Comparison of ENCODE assay signal across 8 mouse cellular contexts in genomic region chr8:104630981-104631663, GRCm38 (mm10). TPM values are rescaled to one million over a fixed set of nuclear protein-coding genes. Genes with fewer than 3 reads are reported as not detected.
A peak's percentile ranks its signal among the peaks of the same experiment; 100 is the strongest.
DNase-seq lines count a peak whose midpoint lies in the region; ATAC-seq and TF ChIP-seq lines count a peak whose summit lies in the region.

Gene Rrad (minus strand): TSS chr8:104631327.

- peaks cover 49% of the 10 kb centered on the region for H3K27me3 ChIP-seq in E14TG2a.4 (ENCODE audit: insufficient read depth, low read length)
- peaks cover 19% of the 10 kb centered on the region; the same call in 1 of the 2 replicates for H3K27me3 ChIP-seq in intestine, embryonic 14.5 days (replicated peaks; ENCODE audit: control insufficient read depth, insufficient read depth, low read length)
- H3K27me3 ChIP-seq in lung, embryonic 14.5 days (ENCODE audit: insufficient read depth, low read length) = peaks cover 12% of the 10 kb centered on the region; the same call in 1 of the 2 replicates
- H3K27me3 ChIP-seq in neural tube, embryonic 15.5 days (replicated peaks) = peaks cover 31% of the 10 kb centered on the region

- DNase-seq in adrenal gland, postnatal 36 days = peak; percentile 66 to 82
- peak in 1 of 2 experiments; percentile 26 for DNase-seq in gastrocnemius, postnatal 4 days (ENCODE audit: low spot score in 2 of 2)
- peak; percentile 78 for DNase-seq in intestine, embryonic 14.5 days (ENCODE audit: low spot score)
- peak; percentile 70 for DNase-seq in lung, embryonic 14.5 days
- DNase-seq in urinary bladder, postnatal 25 days (ENCODE audit: low spot score) = peak; percentile 22
- DNase-seq in layer of hippocampus, postnatal 25 days (ENCODE audit: extremely low spot score in 1 of 2, low spot score in 1 of 2) = no peak

- WGBS in intestine, embryonic 14.5 days = under 1% methylated on average over 28 of the region's 28 CpGs
- 1% methylated on average over 26 of the region's 28 CpGs for WGBS in lung, embryonic 14.5 days
- WGBS in neural tube, embryonic 15.5 days = under 1% methylated on average over 27 of the region's 28 CpGs

- peak within 1 kb of the TSS; percentile 61 for H3K4me2 ChIP-seq in intestine, embryonic 14.5 days (ENCODE audit: low read length)
- peak within 1 kb of the TSS; percentile 68 for H3K4me2 ChIP-seq in lung, embryonic 14.5 days
- peak within 1 kb of the TSS; percentile 66 for H3K4me2 ChIP-seq in neural tube, embryonic 15.5 days

- H3K4me3 ChIP-seq in E14TG2a.4 (replicated peaks; ENCODE audit: low read length) = peak within 1 kb of the TSS; percentile 73
- H3K4me3 ChIP-seq in intestine, embryonic 14.5 days (ENCODE audit: low read depth, low read length) = peak within 1 kb of the TSS; percentile 23
- peak within 1 kb of the TSS; percentile 39 for H3K4me3 ChIP-seq in lung, embryonic 14.5 days (ENCODE audit: low read depth, low read length)
- peak within 1 kb of the TSS; percentile 37 for H3K4me3 ChIP-seq in neural tube, embryonic 15.5 days (replicated peaks)

- ATAC-seq in intestine, embryonic 14.5 days (replicated peaks; ENCODE audit: low FRiP score, low TSS enrichment, low read depth) = peak; percentile 70
- ATAC-seq in lung, embryonic 14.5 days (ENCODE audit: insufficient read depth) = peak; percentile 71
- peak; percentile 49; the same call in 1 of the 2 replicates for ATAC-seq in neural tube, embryonic 15.5 days (ENCODE audit: low FRiP score)

- H3K36me3 ChIP-seq in E14TG2a.4 (ENCODE audit: insufficient read depth, low read length) = peaks cover 10% of the 10 kb centered on the region
- H3K36me3 ChIP-seq in intestine, embryonic 14.5 days (ENCODE audit: control insufficient read depth, insufficient read depth, low read length) = 0 out of 2 replicates have a peak, but pooled peaks cover 5% of the 10 kb centered on the region
- H3K36me3 ChIP-seq in lung, embryonic 14.5 days (ENCODE audit: insufficient read depth) = 0 out of 2 replicates have a peak, but pooled peaks cover 3% of the 10 kb centered on the region
- H3K36me3 ChIP-seq in neural tube, embryonic 15.5 days = peaks cover 9% of the 10 kb centered on the region

- H3K9ac ChIP-seq in intestine, embryonic 14.5 days (ENCODE audit: low read length) = peak within 1 kb of the TSS; percentile 29
- H3K9ac ChIP-seq in lung, embryonic 14.5 days = peak within 1 kb of the TSS; percentile 49
- H3K9ac ChIP-seq in neural tube, embryonic 15.5 days (replicated peaks) = peak within 1 kb of the TSS; percentile 38

- H3K4me1 ChIP-seq in E14TG2a.4 (replicated peaks; ENCODE audit: low read depth, low read length) = peaks cover 28% of the 10 kb centered on the region
- H3K4me1 ChIP-seq in intestine, embryonic 14.5 days (replicated peaks; ENCODE audit: control insufficient read depth, insufficient read depth, low read length) = peaks cover 12% of the 10 kb centered on the region
- H3K4me1 ChIP-seq in lung, embryonic 14.5 days (ENCODE audit: insufficient read depth) = peaks cover 14% of the 10 kb centered on the region
- H3K4me1 ChIP-seq in neural tube, embryonic 15.5 days = peaks cover 17% of the 10 kb centered on the region

- no peak for TF ChIP-seq CTCF in E14TG2a.4 (conservative IDR thresholded peaks at IDR 0.05; ENCODE audit: low read length)
- TF ChIP-seq CTCF in lung, embryonic 14.5 days (IDR thresholded peaks at IDR 0.05; ENCODE audit: low read depth) = no peak

- no peak within 1 kb of the TSS for H3K27ac ChIP-seq in intestine, embryonic 14.5 days (ENCODE audit: low read depth)
- H3K27ac ChIP-seq in lung, embryonic 14.5 days (ENCODE audit: low read depth) = peak within 1 kb of the TSS; percentile 63; the same call in 1 of the 2 replicates
- H3K27ac ChIP-seq in neural tube, embryonic 15.5 days (replicated peaks) = no peak within 1 kb of the TSS

- H3K9me3 ChIP-seq in E14TG2a.4 (ENCODE audit: low read length) = no peaks in the 10 kb centered on the region
- no peaks in the 10 kb centered on the region for H3K9me3 ChIP-seq in intestine, embryonic 14.5 days (ENCODE audit: control insufficient read depth, low read length)
- no peaks in the 10 kb centered on the region for H3K9me3 ChIP-seq in lung, embryonic 14.5 days (ENCODE audit: low read depth, low read length)
- no peaks in the 10 kb centered on the region for H3K9me3 ChIP-seq in neural tube, embryonic 15.5 days (replicated peaks)

RNA-seq across cellular contexts. Expression of gene Rrad, which starts in this region (rescaled TPM):
- 10 to 100 TPM in 1 of 2 experiments, 1 to 10 TPM in 1; 3.4 to 14.0 TPM for total RNA-seq in adrenal gland, postnatal 36 days (2021)
- total RNA-seq in gastrocnemius, postnatal 4 days (2021) = 10 to 100 TPM; 93.9 to 98.3 TPM
- polyA plus RNA-seq in intestine, embryonic 14.5 days (2014; fragmentation: Nextera tagmentation; extraction: Ambion mirVana) = 3.8 and 4.0 TPM in 2 replicates
- polyA plus RNA-seq in lung, embryonic 14.5 days (2014; fragmentation: Nextera tagmentation; extraction: Ambion mirVana) = 10.1 and 14.1 TPM in 2 replicates
- polyA plus RNA-seq in neural tube, embryonic 15.5 days (2015; fragmentation: Nextera tagmentation; extraction: Ambion mirVana) = 4.7 and 6.8 TPM in 2 replicates
- 1 to 10 TPM; 1.4 to 1.5 TPM for total RNA-seq in layer of hippocampus, postnatal 25 days (2021)

Comparison
In these comparisons a context has a peak if more than half of its experiments do, and no peak if none do; other contexts are left out.
1. RNA of gene Rrad (total RNA-seq): 93.9 to 98.3 TPM in gastrocnemius, postnatal 4 days; 3.4 to 14.0 TPM in adrenal gland, postnatal 36 days and 1.4 to 1.5 TPM in layer of hippocampus, postnatal 25 days; every median in the first group is over 4 times any median in the second.
2. H3K4me3 ChIP-seq: peak in every context shown above with its lines; median percentile 73 in E14TG2a.4; 39 in lung, embryonic 14.5 days; 37 in neural tube, embryonic 15.5 days; 23 in intestine, embryonic 14.5 days.
3. DNase-seq: peak in adrenal gland, postnatal 36 days (2 of 2), intestine, embryonic 14.5 days (single experiment), lung, embryonic 14.5 days (single experiment) and urinary bladder, postnatal 25 days (single experiment); none in layer of hippocampus, postnatal 25 days (0 of 2).
4. Peak in every context shown above with its lines, with median percentiles within 50 percentile points of each other: ATAC-seq, H3K4me2 ChIP-seq and H3K9ac ChIP-seq.